Mouse (Mus musculus): ENCODE data around the gene Fmod. TPM values are rescaled to one million over a fixed set of nuclear protein-coding genes. Genes with fewer than 3 reads are reported as not detected.

Fmod gene
- 0.23 and 13.8 TPM in 2 replicates for polyA plus RNA-seq (2014; fragmentation: Nextera tagmentation; extraction: Ambion mirVana)

GRCm38 (mm10) chr1:134037172-134037571, at the start of gene Fmod:
TSS of gene Fmod (plus strand) at chr1:134037254.
- no peak within 1 kb of the TSS for H3K27ac ChIP-seq (ENCODE audit: low read depth, low read length)
- ATAC-seq (ENCODE audit: low read depth), result no peak
- no peak within 1 kb of the TSS for H3K4me2 ChIP-seq (ENCODE audit: low read depth, low read length)
- H3K9me3 ChIP-seq (ENCODE audit: control insufficient read depth, low read length), result no peaks in the 10 kb centered on the region
- H3K36me3 ChIP-seq (ENCODE audit: control insufficient read depth, insufficient read depth, low read length), result no peaks in the 10 kb centered on the region
- no peak within 1 kb of the TSS for H3K4me3 ChIP-seq (ENCODE audit: low read depth, low read length)
- 50% methylated on average over 9 of the region's 9 CpGs for WGBS
- no peaks in the 10 kb centered on the region for H3K27me3 ChIP-seq (ENCODE audit: control insufficient read depth, insufficient read depth, low read length)
- H3K9ac ChIP-seq (replicated peaks; ENCODE audit: low read depth, low read length), result no peak within 1 kb of the TSS
- H3K4me1 ChIP-seq (ENCODE audit: control insufficient read depth, insufficient read depth, low read length), result no peaks in the 10 kb centered on the region; the same call in 1 of the 2 replicates

GRCm38 (mm10) chr1:133988845-133989244, 48.2 kb upstream of the Fmod start:
- no peaks in the 10 kb centered on the region for H3K36me3 ChIP-seq (ENCODE audit: control insufficient read depth, insufficient read depth, low read length)
- H3K27me3 ChIP-seq (ENCODE audit: control insufficient read depth, insufficient read depth, low read length), result no peaks in the 10 kb centered on the region
- no peaks in the 10 kb centered on the region for H3K9me3 ChIP-seq (ENCODE audit: control insufficient read depth, low read length)
- H3K4me1 ChIP-seq (ENCODE audit: control insufficient read depth, insufficient read depth, low read length), result no peaks in the 10 kb centered on the region
- no peak overlapping the region for H3K4me2 ChIP-seq (ENCODE audit: low read depth, low read length)
- H3K4me3 ChIP-seq (ENCODE audit: low read depth, low read length), result no peak overlapping the region
- no peak overlapping the region for H3K9ac ChIP-seq (replicated peaks; ENCODE audit: low read depth, low read length)
- no peak overlapping the region for H3K27ac ChIP-seq (ENCODE audit: low read depth, low read length)
- WGBS, result 19% methylated on average over 3 of the region's 3 CpGs
- no peak for ATAC-seq (ENCODE audit: low read depth)

GRCm38 (mm10) chr1:133991277-133991676, 45.8 kb upstream of the Fmod start:
- H3K36me3 ChIP-seq (ENCODE audit: control insufficient read depth, insufficient read depth, low read length), result no peaks in the 10 kb centered on the region
- H3K4me2 ChIP-seq (ENCODE audit: low read depth, low read length), result no peak overlapping the region
- no peak for ATAC-seq (ENCODE audit: low read depth)
- no peak overlapping the region for H3K27ac ChIP-seq (ENCODE audit: low read depth, low read length)
- H3K4me1 ChIP-seq (ENCODE audit: control insufficient read depth, insufficient read depth, low read length), result no peaks in the 10 kb centered on the region
- no peaks in the 10 kb centered on the region for H3K9me3 ChIP-seq (ENCODE audit: control insufficient read depth, low read length)
- 57% methylated on average over 8 of the region's 8 CpGs for WGBS
- no peak overlapping the region for H3K9ac ChIP-seq (replicated peaks; ENCODE audit: low read depth, low read length)
- no peaks in the 10 kb centered on the region for H3K27me3 ChIP-seq (ENCODE audit: control insufficient read depth, insufficient read depth, low read length)
- H3K4me3 ChIP-seq (ENCODE audit: low read depth, low read length), result no peak overlapping the region

- no peak for ATAC-seq (ENCODE audit: low read depth)
- Histone ChIP-seq H3K36me3 (ENCODE audit: control insufficient read depth, insufficient read depth, low read length) (no peaks in the 10 kb centered on the region), H3K27me3 (ENCODE audit: control insufficient read depth, insufficient read depth, low read length) (no peaks in the 10 kb centered on the region), H3K4me3 (ENCODE audit: low read depth, low read length) (no peak overlapping the region), H3K9me3 (ENCODE audit: control insufficient read depth, low read length) (no peaks in the 10 kb centered on the region), H3K4me1 (ENCODE audit: control insufficient read depth, insufficient read depth, low read length) (no peaks in the 10 kb centered on the region), H3K4me2 (ENCODE audit: low read depth, low read length) (no peak overlapping the region), H3K27ac (ENCODE audit: low read depth, low read length) (no peak overlapping the region), H3K9ac (replicated peaks; ENCODE audit: low read depth, low read length) (no peak overlapping the region)
- WGBS, result 76% methylated on average over 7 of the region's 7 CpGs
Measured at GRCm38 (mm10) chr1:134005490-134005889, 31.6 kb upstream of the Fmod start.

GRCm38 (mm10) chr1:134006105-134006764, 30.8 kb upstream of the Fmod start:
- no peaks in the 10 kb centered on the region for H3K36me3 ChIP-seq (ENCODE audit: control insufficient read depth, insufficient read depth, low read length)
- no peaks in the 10 kb centered on the region for H3K27me3 ChIP-seq (ENCODE audit: control insufficient read depth, insufficient read depth, low read length)
- 90% methylated on average over 11 of the region's 11 CpGs for WGBS
- no peaks in the 10 kb centered on the region for H3K4me1 ChIP-seq (ENCODE audit: control insufficient read depth, insufficient read depth, low read length)
- ATAC-seq (ENCODE audit: low read depth), result no peak
- no peak overlapping the region for H3K27ac ChIP-seq (ENCODE audit: low read depth, low read length)
- H3K9me3 ChIP-seq (ENCODE audit: control insufficient read depth, low read length), result no peaks in the 10 kb centered on the region
- no peak overlapping the region for H3K4me2 ChIP-seq (ENCODE audit: low read depth, low read length)
- no peak overlapping the region for H3K4me3 ChIP-seq (ENCODE audit: low read depth, low read length)
- no peak overlapping the region for H3K9ac ChIP-seq (replicated peaks; ENCODE audit: low read depth, low read length)

- WGBS, result 89% methylated on average over 9 of the region's 9 CpGs
- Histone ChIP-seq H3K27ac (ENCODE audit: low read depth, low read length) (no peak overlapping the region), H3K4me3 (ENCODE audit: low read depth, low read length) (no peak overlapping the region), H3K9ac (replicated peaks; ENCODE audit: low read depth, low read length) (no peak overlapping the region), H3K4me1 (ENCODE audit: control insufficient read depth, insufficient read depth, low read length) (no peaks in the 10 kb centered on the region; the same call in 1 of the 2 replicates), H3K9me3 (ENCODE audit: control insufficient read depth, low read length) (no peaks in the 10 kb centered on the region), H3K27me3 (ENCODE audit: control insufficient read depth, insufficient read depth, low read length) (no peaks in the 10 kb centered on the region), H3K36me3 (ENCODE audit: control insufficient read depth, insufficient read depth, low read length) (no peaks in the 10 kb centered on the region), H3K4me2 (ENCODE audit: low read depth, low read length) (no peak overlapping the region)
- no peak for ATAC-seq (ENCODE audit: low read depth)
Measured at GRCm38 (mm10) chr1:134024293-134024971, 12.6 kb upstream of the Fmod start.

GRCm38 (mm10) chr1:134025975-134026374, 11.1 kb upstream of the Fmod start:
- H3K4me2 ChIP-seq (ENCODE audit: low read depth, low read length), result no peak overlapping the region
- no peaks in the 10 kb centered on the region for H3K9me3 ChIP-seq (ENCODE audit: control insufficient read depth, low read length)
- H3K27me3 ChIP-seq (ENCODE audit: control insufficient read depth, insufficient read depth, low read length), result no peaks in the 10 kb centered on the region
- H3K4me1 ChIP-seq (ENCODE audit: control insufficient read depth, insufficient read depth, low read length), result no peaks in the 10 kb centered on the region; the same call in 1 of the 2 replicates
- 79% methylated on average over 5 of the region's 5 CpGs for WGBS
- H3K9ac ChIP-seq (replicated peaks; ENCODE audit: low read depth, low read length), result no peak overlapping the region
- no peak overlapping the region for H3K4me3 ChIP-seq (ENCODE audit: low read depth, low read length)
- H3K36me3 ChIP-seq (ENCODE audit: control insufficient read depth, insufficient read depth, low read length), result no peaks in the 10 kb centered on the region
- no peak overlapping the region for H3K27ac ChIP-seq (ENCODE audit: low read depth, low read length)
- ATAC-seq (ENCODE audit: low read depth), result no peak

GRCm38 (mm10) chr1:134026741-134027140, 10.3 kb upstream of the Fmod start:
- Histone ChIP-seq H3K4me1 (ENCODE audit: control insufficient read depth, insufficient read depth, low read length) (no peaks in the 10 kb centered on the region; the same call in 1 of the 2 replicates), H3K27me3 (ENCODE audit: control insufficient read depth, insufficient read depth, low read length) (no peaks in the 10 kb centered on the region), H3K9ac (replicated peaks; ENCODE audit: low read depth, low read length) (no peak overlapping the region), H3K36me3 (ENCODE audit: control insufficient read depth, insufficient read depth, low read length) (no peaks in the 10 kb centered on the region), H3K4me2 (ENCODE audit: low read depth, low read length) (no peak overlapping the region), H3K4me3 (ENCODE audit: low read depth, low read length) (no peak overlapping the region), H3K27ac (ENCODE audit: low read depth, low read length) (no peak overlapping the region), H3K9me3 (ENCODE audit: control insufficient read depth, low read length) (no peaks in the 10 kb centered on the region)
- WGBS, result 84% methylated on average over 9 of the region's 9 CpGs
- no peak for ATAC-seq (ENCODE audit: low read depth)

GRCm38 (mm10) chr1:134028161-134028846, 8.8 kb upstream of the Fmod start:
- Histone ChIP-seq H3K4me3 (ENCODE audit: low read depth, low read length) (no peak overlapping the region), H3K9me3 (ENCODE audit: control insufficient read depth, low read length) (no peaks in the 10 kb centered on the region), H3K27me3 (ENCODE audit: control insufficient read depth, insufficient read depth, low read length) (no peaks in the 10 kb centered on the region), H3K4me2 (ENCODE audit: low read depth, low read length) (no peak overlapping the region), H3K9ac (replicated peaks; ENCODE audit: low read depth, low read length) (no peak overlapping the region), H3K4me1 (ENCODE audit: control insufficient read depth, insufficient read depth, low read length) (no peaks in the 10 kb centered on the region; the same call in 1 of the 2 replicates), H3K27ac (ENCODE audit: low read depth, low read length) (no peak overlapping the region), H3K36me3 (ENCODE audit: control insufficient read depth, insufficient read depth, low read length) (no peaks in the 10 kb centered on the region)
- ATAC-seq (ENCODE audit: low read depth), result no peak
- WGBS, result 86% methylated on average over 14 of the region's 14 CpGs

Measured in neural tube, embryonic 14.5 days (tissue).